Mouse (Mus musculus) embryonic fibroblast, embryonic 13.5 days (primary cell): Measurements from ENCODE around the gene Hnrnpr. TPM values are rescaled to one million over a fixed set of nuclear protein-coding genes. Genes with fewer than 3 reads are reported as not detected.
A peak's percentile ranks its signal among the peaks of the same experiment; 100 is the strongest.

Experiments
- H3K27ac ChIP-seq: 2 replicates; pipeline ENCODE4 v1.5.1; 2012; ENCODE audit warnings: low read length, control low read depth, inconsistent platforms; ENCODE audit not compliant: insufficient read depth
- H3K4me1 ChIP-seq: 2 replicates; pipeline ENCODE4 v1.6.1; 2011; ENCODE audit warnings: low read length; ENCODE audit not compliant: control insufficient read depth, insufficient read depth
- H3K4me3 ChIP-seq: 2 replicates; pipeline ENCODE4 v1.5.1; 2011; ENCODE audit warnings: mild to moderate bottlenecking, control low read depth, low read length; ENCODE audit not compliant: insufficient read depth
- CTCF ChIP-seq: IDR thresholded peaks from 2 replicates; pipeline ENCODE4 v1.5.1; 2011; ENCODE audit warnings: mild to moderate bottlenecking, control low read depth, low read length, moderate library complexity, borderline replicate concordance; ENCODE audit not compliant: insufficient read depth
- POLR2A ChIP-seq: IDR thresholded peaks from 2 replicates; pipeline ENCODE4 v1.6.1; 2011; ENCODE audit warnings: low read depth, mild to moderate bottlenecking, control low read depth, low read length, moderate library complexity
- polyA plus RNA-seq: library from polyadenylated mRNA; stranded (reverse); fragments of >200 nt; gene quantifications from 2 replicates; pipeline ENCODE4 v1.2.4, GENCODE M21; 2011; ENCODE audit warnings: low read depth; ENCODE audit not compliant: missing spikeins, insufficient read length

Hnrnpr gene
- polyA plus RNA-seq, 1 experiment = 105 TPM

- Histone ChIP-seq H3K4me1 (peaks cover 6% of the 10 kb centered on the region), H3K27ac (peak within 1 kb of the TSS; percentile 90), H3K4me3 (peak within 1 kb of the TSS; percentile 48)
- TF ChIP-seq CTCF (no peak), POLR2A (peak; percentile 39)
Observed at GRCm38 (mm10) chr4:136284455-136284854, 26.3 kb upstream of the Hnrnpr start, which contains the start of gene Zfp46. Gene Zfp46, plus strand, starts transcription at chr4:136284683.

DNA sequence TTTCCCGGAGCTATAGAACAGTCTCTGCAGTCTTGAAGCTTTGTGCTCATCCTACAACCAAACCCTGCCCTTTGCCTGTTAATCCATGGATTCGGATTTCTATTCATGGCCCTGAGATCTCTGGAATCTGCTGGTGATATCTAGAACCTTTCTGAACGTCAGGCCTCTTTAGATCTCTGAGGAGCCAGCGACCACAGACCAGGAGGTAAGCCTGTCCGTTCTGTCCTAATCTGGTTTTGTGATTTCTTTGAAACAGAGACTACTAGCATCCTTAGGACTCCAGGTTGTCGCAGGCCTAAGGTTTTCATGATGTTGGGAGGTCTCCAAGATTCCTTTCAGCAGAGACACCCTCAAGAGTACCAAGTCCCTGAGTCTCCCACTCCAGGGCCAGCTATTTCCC is 25.9 kb upstream of the Hnrnpr start:
- Histone ChIP-seq H3K4me1 (peaks cover 6% of the 10 kb centered on the region), H3K4me3 (peak overlapping the region; percentile 23), H3K27ac (peak overlapping the region; percentile 80)
- TF ChIP-seq POLR2A (no peak), CTCF (no peak)

DNA sequence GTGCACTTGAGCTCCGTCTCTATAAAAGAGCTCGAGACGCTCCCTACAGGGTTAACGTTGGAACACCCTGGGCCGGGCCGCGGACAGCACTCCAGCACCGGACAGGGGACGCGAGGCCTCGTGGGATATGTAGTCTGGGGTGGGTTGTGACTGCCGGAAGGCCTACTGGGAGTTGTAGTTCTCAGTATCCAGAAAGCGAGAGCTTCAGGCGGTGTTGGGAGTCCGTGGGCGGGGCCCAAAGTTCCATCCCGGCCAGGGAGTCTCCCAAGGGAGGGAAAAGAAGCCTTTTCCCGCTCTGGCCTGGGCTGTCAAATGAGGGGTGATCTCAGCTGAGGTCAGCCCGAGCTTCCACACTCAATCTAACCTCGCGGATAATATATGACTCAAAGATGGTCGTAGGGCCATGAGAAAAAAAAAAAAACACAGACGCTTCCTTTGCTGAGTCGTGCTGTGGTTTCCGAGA is 25.4 kb upstream of the Hnrnpr start:
- Histone ChIP-seq H3K27ac (peak overlapping the region; percentile 90), H3K4me3 (peak overlapping the region; percentile 48), H3K4me1 (peaks cover 6% of the 10 kb centered on the region)
- TF ChIP-seq POLR2A (no peak; the same call in none of the 2 replicates), CTCF (no peak)

DNA sequence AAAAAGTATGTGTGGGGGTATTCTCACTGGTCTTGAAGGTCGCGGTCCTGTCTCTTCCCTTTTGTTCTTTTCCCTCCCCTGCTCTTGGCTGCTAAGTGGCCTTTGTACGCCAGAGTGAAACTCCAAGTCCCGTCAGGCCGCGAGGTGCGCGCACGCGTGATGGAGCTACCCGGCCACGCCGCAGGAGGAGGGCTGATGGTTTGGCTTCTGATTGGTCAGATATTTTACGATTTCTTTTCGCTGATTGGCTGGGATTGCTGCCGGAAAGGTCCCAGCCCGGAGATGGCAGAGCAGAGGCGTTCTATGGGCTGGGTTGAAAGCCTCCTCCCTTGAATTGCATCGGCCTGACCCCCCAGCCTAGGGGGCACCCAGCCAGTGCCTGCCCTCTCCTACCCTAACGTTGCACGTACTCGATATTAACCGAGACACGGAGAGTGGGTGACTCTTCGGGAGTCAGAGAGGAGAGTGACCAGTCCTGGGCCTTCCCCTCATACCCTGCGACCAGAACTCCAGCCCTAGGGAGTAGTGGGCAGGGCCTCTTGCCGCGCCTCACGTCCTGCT is 24.9 kb upstream of the Hnrnpr start:
- Histone ChIP-seq H3K4me1 (peaks cover 6% of the 10 kb centered on the region), H3K4me3 (peak overlapping the region; percentile 68), H3K27ac (peak overlapping the region; percentile 90)
- TF ChIP-seq POLR2A = peak; percentile 79
- TF ChIP-seq CTCF = no peak

DNA sequence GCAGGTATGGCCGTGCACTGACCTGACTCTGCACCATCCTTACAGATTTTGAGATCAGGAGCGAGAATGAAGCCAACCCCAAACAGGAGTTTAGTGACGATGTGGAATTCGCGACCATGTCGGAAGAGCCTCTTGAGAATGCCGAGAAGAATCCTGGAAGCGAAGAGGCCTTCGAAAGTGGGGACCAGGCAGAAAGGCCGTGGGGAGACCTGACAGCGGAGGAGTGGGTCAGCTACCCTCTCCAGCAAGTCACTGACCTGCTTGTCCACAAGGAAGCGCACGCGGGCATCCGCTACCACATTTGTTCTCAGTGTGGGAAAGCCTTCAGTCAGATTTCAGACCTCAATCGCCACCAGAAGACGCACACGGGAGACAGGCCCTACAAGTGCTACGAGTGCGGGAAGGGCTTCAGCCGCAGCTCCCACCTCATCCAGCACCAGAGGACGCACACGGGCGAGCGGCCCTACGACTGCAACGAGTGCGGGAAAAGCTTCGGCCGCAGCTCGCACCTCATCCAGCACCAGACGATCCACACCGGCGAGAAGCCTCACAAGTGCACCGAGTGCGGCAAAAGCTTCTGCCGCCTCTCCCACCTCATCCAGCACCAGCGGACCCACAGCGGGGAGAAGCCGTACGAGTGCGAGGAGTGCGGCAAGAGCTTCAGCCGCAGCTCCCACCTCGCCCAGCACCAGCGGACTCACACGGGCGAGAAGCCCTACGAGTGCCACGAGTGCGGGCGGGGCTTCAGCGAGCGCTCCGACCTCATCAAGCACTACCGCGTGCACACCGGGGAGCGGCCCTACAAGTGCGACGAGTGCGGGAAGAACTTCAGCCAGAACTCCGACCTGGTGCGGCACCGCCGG is 20.6 kb upstream of the Hnrnpr start:
- no peak overlapping the region for H3K4me3 ChIP-seq
- no peak for TF ChIP-seq CTCF
- TF ChIP-seq POLR2A = no peak
- no peak overlapping the region for H3K27ac ChIP-seq
- no peaks in the 10 kb centered on the region for H3K4me1 ChIP-seq

- no peaks in the 10 kb centered on the region for H3K4me1 ChIP-seq
- H3K4me3 ChIP-seq = no peak overlapping the region
- no peak overlapping the region for H3K27ac ChIP-seq
- TF ChIP-seq POLR2A (no peak), CTCF (no peak)
Observed at GRCm38 (mm10) chr4:136290781-136291595, 19.8 kb upstream of the Hnrnpr start.

GRCm38 (mm10) chr4:136291692-136292091 is 19.1 kb upstream of the Hnrnpr start:
- no peaks in the 10 kb centered on the region for H3K4me1 ChIP-seq
- no peak overlapping the region for H3K4me3 ChIP-seq
- TF ChIP-seq CTCF = no peak
- no peak for TF ChIP-seq POLR2A
- no peak overlapping the region for H3K27ac ChIP-seq

- TF ChIP-seq POLR2A (no peak), CTCF (no peak)
Observed at GRCm38 (mm10) chr4:136295941-136296340, 14.8 kb upstream of the Hnrnpr start.

DNA sequence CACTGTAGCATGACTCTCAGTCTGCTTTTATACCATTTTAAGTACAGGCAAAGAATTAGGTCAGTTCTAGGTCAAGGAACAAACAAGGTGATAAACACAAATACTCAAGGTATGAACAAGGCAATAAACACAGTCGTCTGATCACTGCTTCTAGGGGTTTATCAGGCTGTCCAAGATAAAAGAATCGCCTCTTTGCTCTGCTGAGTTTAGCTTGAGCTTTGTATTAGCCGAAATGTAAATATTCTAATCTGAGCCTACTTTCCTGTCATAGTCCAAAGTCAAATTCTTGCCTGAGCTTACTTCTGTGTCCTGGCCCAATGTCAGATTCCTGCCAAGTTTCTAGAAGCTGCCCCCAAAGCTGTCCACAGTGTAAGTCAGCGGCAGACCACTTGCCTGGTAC is 8.3 kb upstream of the Hnrnpr start:
- Histone ChIP-seq H3K4me1 (no peaks in the 10 kb centered on the region), H3K27ac (no peak overlapping the region), H3K4me3 (no peak overlapping the region)
- TF ChIP-seq POLR2A = no peak
- no peak for TF ChIP-seq CTCF

More at GRCm38 (mm10) chr4:136295941-136296340, 14.8 kb upstream of the Hnrnpr start:
- H3K4me1 ChIP-seq = no peaks in the 10 kb centered on the region
- no peak overlapping the region for H3K4me3 ChIP-seq
- no peak overlapping the region for H3K27ac ChIP-seq
